Mouse (Mus musculus): ENCODE results near the gene Dlgap1.

GRCm38 (mm10) chr17:70809776-70810175 lies 840.9 kb downstream of the Dlgap1 start:
- TF ChIP-seq CTCF (IDR thresholded peaks at IDR 0.05; ENCODE audit: borderline replicate concordance, insufficient read depth, low read length): no peak
- no peak for TF ChIP-seq POLR2A (IDR thresholded peaks at IDR 0.05; ENCODE audit: low read depth, low read length)

Measured in embryonic fibroblast, embryonic 13.5 days (primary cell).